Mouse (Mus musculus): Measurements from ENCODE around the gene Ccdc51.

DNA sequence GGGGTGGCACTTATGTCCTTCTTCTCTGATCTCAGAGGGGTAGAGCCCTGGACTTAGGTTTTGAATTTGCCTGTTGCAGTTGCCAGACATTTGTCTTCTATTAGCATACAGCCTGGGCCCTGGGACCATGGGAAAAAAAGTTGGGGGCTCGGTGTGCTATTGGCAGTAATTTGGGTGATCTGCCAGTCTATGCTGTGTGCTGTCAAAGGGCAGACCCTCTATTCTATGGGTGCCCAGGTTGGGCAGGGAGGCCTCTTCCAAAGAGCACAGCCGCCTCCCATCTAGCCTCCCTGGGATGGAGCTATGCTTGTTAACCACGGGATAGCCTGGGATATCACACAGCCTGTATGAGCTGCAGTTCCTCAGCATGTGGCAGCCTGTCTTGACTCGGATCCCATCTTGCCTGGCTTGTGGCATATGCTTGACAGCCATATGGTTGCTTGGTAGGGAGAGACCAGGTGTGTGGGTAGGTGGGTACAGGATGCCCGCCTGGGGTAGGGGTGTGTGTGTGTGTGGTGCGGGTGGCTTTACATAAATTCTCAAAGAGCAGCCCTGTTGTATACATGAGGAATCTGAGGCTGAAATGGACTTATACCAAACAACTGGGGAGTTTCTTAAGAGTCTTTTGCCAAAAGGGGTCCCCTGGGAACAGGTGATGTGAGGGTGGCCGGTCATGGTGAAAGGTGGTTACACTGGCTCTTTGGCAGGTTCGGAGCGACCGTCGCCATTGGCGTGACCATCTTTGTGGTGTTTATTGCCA is 26.8 kb upstream of the Ccdc51 start:
- TF ChIP-seq CTCF (IDR thresholded peaks at IDR 0.05; ENCODE audit: borderline replicate concordance, insufficient read depth, low read depth, low read length) (no peak), POLR2A (IDR thresholded peaks at IDR 0.05; ENCODE audit: borderline replicate concordance, insufficient read depth, low read length) (no peak)
